Mouse (Mus musculus) kidney, embryonic 14.5 days (tissue): Measurements from ENCODE around the gene Zfp850. TPM values are rescaled to one million over a fixed set of nuclear protein-coding genes. Genes with fewer than 3 reads are reported as not detected.
"Not testable (repeated sequence)": the region's sequence is repeated elsewhere in the genome, so short reads cannot be mapped to it uniquely, and the experiment has no call there.

Source experiments
- ATAC-seq: fragments of 200-750 bp; cut with Nextera tagmentation; 2 replicates; pipeline ENCODE4 v1.8.0; 2017; ENCODE audit warnings: moderate number of reproducible peaks, mild to moderate bottlenecking, moderate TSS enrichment, moderate library complexity; ENCODE audit not compliant: low FRiP score, low TSS enrichment
- H3K27ac ChIP-seq: fragments of 300-500 bp; sonication (generic); 2 replicates; pipeline ENCODE4 v1.5.1; 2014; ENCODE audit warnings: low read depth, mild to moderate bottlenecking, low read length, moderate library complexity, mixed read lengths
- H3K27me3 ChIP-seq: fragments of 300-500 bp; sonication (generic); 2 replicates; pipeline ENCODE4 v1.6.1; 2014; ENCODE audit warnings: mild to moderate bottlenecking, low read length; ENCODE audit not compliant: control insufficient read depth, insufficient read depth
- H3K36me3 ChIP-seq: fragments of 300-500 bp; sonication (generic); 2 replicates; pipeline ENCODE4 v1.6.1; 2014; ENCODE audit warnings: low read length, mixed read lengths; ENCODE audit not compliant: control insufficient read depth, insufficient read depth
- H3K4me1 ChIP-seq: fragments of 300-500 bp; sonication (generic); 2 replicates; pipeline ENCODE4 v1.6.1; 2014; ENCODE audit warnings: low read length, mixed read lengths; ENCODE audit not compliant: control insufficient read depth, insufficient read depth
- H3K4me2 ChIP-seq: fragments of 300-500 bp; sonication (generic); replicated peaks from 2 replicates; pipeline ENCODE4 v1.6.1; 2014; ENCODE audit warnings: low read depth, mild to moderate bottlenecking, low read length
- H3K4me3 ChIP-seq: fragments of 300-500 bp; sonication (generic); 2 replicates; pipeline ENCODE4 v1.5.1; 2014; ENCODE audit warnings: mild to moderate bottlenecking, low read length
- H3K9ac ChIP-seq: fragments of 300-500 bp; sonication (generic); 2 replicates; pipeline ENCODE4 v1.6.1; 2014; ENCODE audit warnings: low read depth, mild to moderate bottlenecking, low read length, moderate library complexity
- H3K9me3 ChIP-seq: fragments of 300-500 bp; sonication (generic); 2 replicates; pipeline ENCODE4 v1.6.1; 2016; ENCODE audit warnings: low read length; ENCODE audit not compliant: control insufficient read depth
- WGBS: fragments of 180-500 bp; shearing (Covaris S2); extraction: QIAGEN DNeasy Blood & Tissue Kit; methylation state at CpG from one replicate; pipeline ENCODE4 v1.1.7; 2014; 5-methylcytosine and 5-hydroxymethylcytosine counted together
- polyA plus RNA-seq: library from polyadenylated mRNA; unstranded; fragments of >200 nt; fragmentation: Nextera tagmentation; extraction: Ambion mirVana; gene quantifications from 2 replicates; pipeline ENCODE4 v1.2.1, GENCODE M21; 2014

The Zfp850 gene
- polyA plus RNA-seq, 1 experiment from 2014 or later = 6.5 TPM

- 80% methylated on average over 2 of the region's 2 CpGs for WGBS
- peaks cover 48% of the 10 kb centered on the region for H3K9me3 ChIP-seq
These were observed 31.7 kb downstream of the Zfp850 start for GRCm38 (mm10) chr7:27982197-27982596.

GRCm38 (mm10) chr7:27978683-27979528 is 35.0 kb downstream of the Zfp850 start, which contains the start of gene Zfp780b:
Gene Zfp780b (minus strand): TSS chr7:27979171.
- Histone ChIP-seq H3K9ac (peak within 1 kb of the TSS; percentile 74), H3K4me2 (peak within 1 kb of the TSS; percentile 60), H3K4me1 (peaks cover 6% of the 10 kb centered on the region; the same call in 1 of the 2 replicates), H3K36me3 (peaks cover 5% of the 10 kb centered on the region; the same call in 1 of the 2 replicates), H3K27ac (peak within 1 kb of the TSS; percentile 83), H3K4me3 (peak within 1 kb of the TSS; percentile 76), H3K27me3 (no peaks in the 10 kb centered on the region), H3K9me3 (peaks cover 23% of the 10 kb centered on the region)
- 1% methylated on average over 29 of the region's 29 CpGs for WGBS
- ATAC-seq = peak; percentile 95

More at GRCm38 (mm10) chr7:27982197-27982596, 31.7 kb downstream of the Zfp850 start:
- no peak overlapping the region for H3K27ac ChIP-seq
- no peak overlapping the region for H3K4me3 ChIP-seq
- no peaks in the 10 kb centered on the region for H3K27me3 ChIP-seq
- no peaks in the 10 kb centered on the region for H3K36me3 ChIP-seq
- ATAC-seq = no peak
- peaks cover 6% of the 10 kb centered on the region; the same call in 1 of the 2 replicates for H3K4me1 ChIP-seq
- H3K9ac ChIP-seq = no peak overlapping the region
- H3K4me2 ChIP-seq = no peak overlapping the region

GRCm38 (mm10) chr7:27949451-27949850 is 64.5 kb downstream of the Zfp850 start:
- not testable (repeated sequence) for H3K4me2 ChIP-seq, ATAC-seq, H3K4me1 ChIP-seq, H3K9ac ChIP-seq, H3K9me3 ChIP-seq, H3K36me3 ChIP-seq, H3K27me3 ChIP-seq, H3K4me3 ChIP-seq, H3K27ac ChIP-seq
- WGBS = 93% methylated on average over 13 of the region's 13 CpGs

GRCm38 (mm10) chr7:27941869-27942268 is 72.0 kb downstream of the Zfp850 start:
- H3K27ac ChIP-seq, H3K4me3 ChIP-seq, H3K9me3 ChIP-seq, H3K4me1 ChIP-seq, H3K9ac ChIP-seq, H3K4me2 ChIP-seq, ATAC-seq, H3K36me3 ChIP-seq, H3K27me3 ChIP-seq: not testable (repeated sequence)
- WGBS = 61% methylated on average over 5 of the region's 7 CpGs

Other genes with a start within 250 kb of the Zfp850 start
- gene Zfp626, start 206.9 kb downstream of the Zfp850 start, polyA plus RNA-seq = 2.0 and 2.5 TPM in 2 replicates
- gene Zfp59, start 175.5 kb downstream of the Zfp850 start, polyA plus RNA-seq = 4.2 and 9.0 TPM in 2 replicates
- 3.2 and 4.4 TPM in 2 replicates for gene Zfp607a, start 156.6 kb downstream of the Zfp850 start, polyA plus RNA-seq
- gene Zfp974, start 84.7 kb downstream of the Zfp850 start, polyA plus RNA-seq = 7.3 and 11.4 TPM in 2 replicates
- 16.5 and 18.5 TPM in 2 replicates for gene Zfp780b, start 34.9 kb downstream of the Zfp850 start, polyA plus RNA-seq
- gene Psmc4, start 36.0 kb upstream of the Zfp850 start, polyA plus RNA-seq = 301 and 321 TPM in 2 replicates
- gene Fcgbp, start 57.1 kb upstream of the Zfp850 start, polyA plus RNA-seq = 0.19 and 0.49 TPM in 2 replicates
- not detected in 2 replicates for gene 9530053A07Rik, start 115.4 kb upstream of the Zfp850 start, polyA plus RNA-seq
- gene Fbl, start 155.6 kb upstream of the Zfp850 start, polyA plus RNA-seq = 57.0 and 85.8 TPM in 2 replicates
- gene Dyrk1b, start 165.4 kb upstream of the Zfp850 start, polyA plus RNA-seq = 19.4 and 19.8 TPM in 2 replicates